Mouse (Mus musculus): Measurements from ENCODE around the gene Tex14.

GRCm38 (mm10) chr11:87587211-87587874 is 182.5 kb downstream of the Tex14 start:
- TF ChIP-seq CTCF (conservative IDR thresholded peaks at IDR 0.05; ENCODE audit: low read length) (no peak), POU5F1 (IDR thresholded peaks at IDR 0.05; ENCODE audit: borderline replicate concordance, low read length) (no peak)

Data from E14TG2a.4 (cell line).